Mouse (Mus musculus) spleen, adult 2 months (tissue): ENCODE measurements around the gene Oit1. TPM values are rescaled to one million over a fixed set of nuclear protein-coding genes. Genes with fewer than 3 reads are reported as not detected.

Experiments used
- DNase-seq, 2 experiments: peaks; one replicate each; pipeline versions ENCODE4 v3.0.0 to v3.0.0-alpha.2; 2012 to 2021; ENCODE audit warnings: low spot score in 2 of 2, low read depth in 1 of 2
- H3K27ac ChIP-seq: fragments of 200-500 bp; 2 replicates; pipeline ENCODE4 v1.5.1; 2012; ENCODE audit warnings: low read length, inconsistent platforms; ENCODE audit not compliant: insufficient read depth
- H3K27me3 ChIP-seq: fragments of 200-500 bp; 2 replicates; pipeline ENCODE4 v1.6.1; 2012; ENCODE audit warnings: mild to moderate bottlenecking, moderate library complexity, low read length, inconsistent platforms; ENCODE audit not compliant: control insufficient read depth, insufficient read depth
- H3K36me3 ChIP-seq: fragments of 200-500 bp; 2 replicates; pipeline ENCODE4 v1.6.1; 2012; ENCODE audit warnings: mild to moderate bottlenecking, low read length, inconsistent platforms; ENCODE audit not compliant: control insufficient read depth, insufficient read depth
- H3K4me1 ChIP-seq: fragments of 200-500 bp; 2 replicates; pipeline ENCODE4 v1.6.1; 2011; ENCODE audit warnings: inconsistent platforms; ENCODE audit not compliant: control insufficient read depth, insufficient read depth, insufficient read length
- H3K4me3 ChIP-seq: fragments of 200-500 bp; 2 replicates; pipeline ENCODE4 v1.5.1; 2011; ENCODE audit warnings: mild to moderate bottlenecking, inconsistent platforms; ENCODE audit not compliant: insufficient read depth, insufficient read length; ENCODE audit errors: extremely low read depth
- CTCF ChIP-seq: fragments of 200-500 bp; IDR thresholded peaks from 2 replicates; pipeline ENCODE4 v1.5.1; 2011; ENCODE audit warnings: mild to moderate bottlenecking, inconsistent platforms; ENCODE audit not compliant: insufficient read depth, insufficient read length, insufficient replicate concordance; ENCODE audit errors: extremely low read depth
- POLR2A ChIP-seq: fragments of 200-500 bp; IDR thresholded peaks from 2 replicates; pipeline ENCODE4 v1.6.1; 2011; ENCODE audit warnings: low read depth, low read length, inconsistent platforms
- WGBS: fragments of 180-500 bp; shearing (Covaris S2); methylation state at CpG from one replicate; pipeline ENCODE4 v1.1.7; 2018; 5-methylcytosine and 5-hydroxymethylcytosine counted together
- polyA plus RNA-seq: library from polyadenylated mRNA; depleted of rRNA; stranded (reverse); fragments of >200 nt; gene quantifications from 2 replicates; pipeline ENCODE4 v1.2.3, GENCODE M21; 2012

Gene Oit1
- polyA plus RNA-seq, 1 experiment: 0.16 TPM

GRCm38 (mm10) chr14:8314536-8314935 lies 64.0 kb downstream of the Oit1 start:
- no peak for DNase-seq
- H3K4me3 ChIP-seq: no peak overlapping the region
- no peaks in the 10 kb centered on the region; the same call in 1 of the 2 replicates for H3K27me3 ChIP-seq
- H3K36me3 ChIP-seq: no peaks in the 10 kb centered on the region
- no peaks in the 10 kb centered on the region for H3K4me1 ChIP-seq
- 23% methylated on average over 3 of the region's 3 CpGs for WGBS
- TF ChIP-seq POLR2A (no peak), CTCF (no peak; the same call in 1 of the 2 replicates)
- H3K27ac ChIP-seq: no peak overlapping the region

- Histone ChIP-seq H3K4me1 (no peaks in the 10 kb centered on the region), H3K27ac (no peak overlapping the region), H3K27me3 (no peaks in the 10 kb centered on the region; the same call in 1 of the 2 replicates), H3K36me3 (no peaks in the 10 kb centered on the region), H3K4me3 (no peak overlapping the region)
- TF ChIP-seq CTCF (no peak), POLR2A (no peak)
- no peak for DNase-seq
- WGBS: 57% methylated on average over 7 of the region's 7 CpGs
These were observed 64.7 kb downstream of the Oit1 start for GRCm38 (mm10) chr14:8313877-8314276.

DNA sequence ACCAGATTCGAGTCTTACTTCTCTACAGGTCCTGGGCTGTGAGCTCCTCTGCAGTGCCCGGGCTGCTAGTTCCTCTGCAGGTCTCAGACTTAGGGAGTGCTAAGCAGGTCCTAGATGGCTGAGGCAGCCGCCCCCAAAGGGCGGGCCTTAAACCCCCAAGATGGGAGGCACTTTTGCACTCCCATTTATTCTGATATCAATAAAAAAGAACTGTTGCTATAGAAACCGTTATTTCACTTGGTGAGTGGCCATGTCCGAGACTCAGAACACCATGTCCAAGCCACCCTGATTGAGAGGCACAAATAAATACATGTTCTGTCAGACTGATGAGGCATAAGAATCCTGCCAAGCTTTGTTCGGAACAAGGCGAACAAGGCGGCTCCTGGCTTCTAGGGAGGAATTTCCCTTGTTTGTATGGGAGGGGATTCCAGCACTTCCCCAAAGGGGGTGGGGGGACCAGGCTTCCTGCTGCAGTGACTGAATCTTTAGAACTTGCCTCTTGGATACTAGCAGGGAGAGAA lies 68.9 kb downstream of the Oit1 start:
- H3K4me3 ChIP-seq: no peak overlapping the region
- 59% methylated on average over 9 of the region's 9 CpGs for WGBS
- DNase-seq: no peak
- H3K27ac ChIP-seq: no peak overlapping the region
- H3K27me3 ChIP-seq: no peaks in the 10 kb centered on the region
- no peaks in the 10 kb centered on the region for H3K36me3 ChIP-seq
- no peak for TF ChIP-seq POLR2A
- TF ChIP-seq CTCF: no peak
- no peaks in the 10 kb centered on the region for H3K4me1 ChIP-seq

DNA sequence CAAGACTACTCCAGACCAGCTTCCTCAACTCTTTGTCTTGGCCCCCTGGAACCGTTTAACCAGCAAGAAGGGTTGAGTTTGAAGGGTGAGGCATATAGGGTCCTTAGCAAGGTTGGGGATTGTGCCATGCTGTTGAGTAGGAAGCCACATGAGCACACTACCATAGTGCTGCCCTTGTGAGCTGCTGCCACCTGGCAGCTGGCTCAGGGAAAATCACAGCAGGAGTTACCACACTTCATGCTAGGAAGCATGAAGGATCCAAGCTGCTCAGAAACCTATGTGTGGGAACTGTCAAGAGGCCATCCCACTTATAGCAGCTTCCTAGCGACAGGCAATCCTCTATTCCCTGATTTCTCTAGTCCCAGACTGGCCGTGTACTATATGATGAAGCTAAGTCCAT lies 69.9 kb downstream of the Oit1 start:
- no peaks in the 10 kb centered on the region for H3K4me1 ChIP-seq
- H3K4me3 ChIP-seq: no peak overlapping the region
- H3K36me3 ChIP-seq: no peaks in the 10 kb centered on the region
- no peak for DNase-seq
- TF ChIP-seq CTCF (no peak), POLR2A (no peak)
- H3K27ac ChIP-seq: no peak overlapping the region
- no peaks in the 10 kb centered on the region for H3K27me3 ChIP-seq
- WGBS: 83% methylated on average over 3 of the region's 3 CpGs

DNA sequence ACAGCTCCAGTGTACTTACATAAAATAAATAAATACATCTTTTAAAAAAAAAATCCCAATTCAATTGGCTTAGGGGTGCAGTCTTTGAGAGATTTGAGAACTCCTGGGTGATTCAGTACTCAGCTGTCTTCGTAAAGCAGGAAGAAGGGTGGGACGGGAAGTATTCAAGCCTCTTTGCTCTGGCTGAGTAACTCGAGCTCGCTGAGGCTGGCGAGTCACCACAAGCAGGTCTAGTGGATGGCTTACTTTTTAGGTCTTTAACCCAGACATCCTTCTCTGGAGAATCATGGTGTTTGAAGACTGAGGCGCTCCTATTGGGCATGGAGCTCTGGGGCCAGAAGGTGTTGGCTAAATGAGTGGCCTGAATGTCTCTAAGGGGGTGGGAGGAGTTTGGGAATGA lies 71.7 kb downstream of the Oit1 start:
- no peaks in the 10 kb centered on the region for H3K36me3 ChIP-seq
- WGBS: 61% methylated on average over 6 of the region's 6 CpGs
- no peaks in the 10 kb centered on the region for H3K27me3 ChIP-seq
- H3K27ac ChIP-seq: no peak overlapping the region
- H3K4me3 ChIP-seq: no peak overlapping the region
- no peak for DNase-seq
- TF ChIP-seq CTCF (no peak), POLR2A (no peak)
- no peaks in the 10 kb centered on the region for H3K4me1 ChIP-seq

DNA sequence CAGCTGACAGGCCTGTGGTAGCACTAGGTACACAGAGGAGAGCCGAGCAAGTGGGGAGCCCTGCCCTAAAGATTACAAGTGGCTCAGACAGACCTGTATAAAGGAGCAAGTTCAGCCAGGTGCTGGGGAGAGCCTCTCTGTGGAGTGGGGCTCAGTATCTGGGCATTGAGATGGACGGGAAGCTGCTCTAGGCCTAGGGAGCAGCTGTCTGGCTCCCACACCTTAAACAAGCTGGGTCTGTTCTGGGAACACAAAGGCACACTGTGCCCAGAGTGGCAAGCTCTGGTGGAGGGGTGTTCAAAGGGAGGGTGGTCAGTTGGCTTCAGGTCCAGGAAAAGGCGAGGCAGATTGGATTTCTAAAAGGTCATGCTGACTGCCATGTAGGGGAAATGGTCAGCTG lies 73.5 kb downstream of the Oit1 start:
- no peak for DNase-seq
- Histone ChIP-seq H3K27me3 (no peaks in the 10 kb centered on the region), H3K36me3 (no peaks in the 10 kb centered on the region), H3K4me3 (no peak overlapping the region), H3K4me1 (no peaks in the 10 kb centered on the region), H3K27ac (no peak overlapping the region)
- 75% methylated on average over 3 of the region's 3 CpGs for WGBS
- TF ChIP-seq POLR2A (no peak), CTCF (no peak)

GRCm38 (mm10) chr14:8304082-8304481 lies 74.5 kb downstream of the Oit1 start:
- no peak for DNase-seq
- H3K27ac ChIP-seq: no peak overlapping the region
- TF ChIP-seq POLR2A: no peak
- H3K4me1 ChIP-seq: no peaks in the 10 kb centered on the region
- no peaks in the 10 kb centered on the region for H3K27me3 ChIP-seq
- no peaks in the 10 kb centered on the region for H3K36me3 ChIP-seq
- no peak overlapping the region for H3K4me3 ChIP-seq
